Mouse (Mus musculus) adrenal gland, postnatal 36 days (tissue): ENCODE data around the gene Osgin1. TPM values are rescaled to one million over a fixed set of nuclear protein-coding genes. Genes with fewer than 3 reads are reported as not detected.
A peak's percentile ranks its signal among the peaks of the same experiment; 100 is the strongest.

Source experiments
- DNase-seq, 2 experiments: peaks; one replicate each; pipeline ENCODE4 v3.0.0; 2021; ENCODE audit warnings: mixed read lengths in 1 of 2
- total RNA-seq, 2 experiments: library from RNA; stranded (reverse); gene quantifications; 2 replicates each; pipeline ENCODE4 v1.2.3; 2021

Gene Osgin1
- total RNA-seq, 2 experiments from 2014 or later, result 60.9 to 140 TPM

DNA sequence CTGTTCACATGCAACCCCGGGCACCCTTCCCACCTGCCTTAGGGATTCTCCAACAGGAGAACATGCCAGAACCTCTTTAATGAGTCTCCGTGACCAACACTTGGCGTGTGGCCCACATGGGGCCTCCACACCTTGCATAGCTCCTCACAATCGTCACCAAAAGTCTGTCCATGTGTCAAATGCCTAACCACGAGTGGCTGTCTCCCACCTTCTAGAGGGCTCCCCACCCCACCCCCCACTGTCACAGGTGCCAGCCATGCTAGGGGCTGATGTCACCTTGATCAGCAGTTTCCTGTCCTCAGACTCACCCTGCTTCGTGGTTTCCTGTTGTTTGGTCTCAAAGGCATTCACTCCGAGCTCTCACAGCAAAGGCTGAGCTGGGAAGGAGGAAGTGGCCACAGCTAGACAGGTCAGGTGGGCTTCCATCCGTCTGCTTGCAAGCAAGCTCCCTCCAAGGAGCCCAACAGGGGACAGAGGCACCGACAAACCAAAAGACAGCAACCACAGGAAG, 10.2 kb upstream of the Osgin1 start:
- peak; percentile 57 to 67 for DNase-seq

DNA sequence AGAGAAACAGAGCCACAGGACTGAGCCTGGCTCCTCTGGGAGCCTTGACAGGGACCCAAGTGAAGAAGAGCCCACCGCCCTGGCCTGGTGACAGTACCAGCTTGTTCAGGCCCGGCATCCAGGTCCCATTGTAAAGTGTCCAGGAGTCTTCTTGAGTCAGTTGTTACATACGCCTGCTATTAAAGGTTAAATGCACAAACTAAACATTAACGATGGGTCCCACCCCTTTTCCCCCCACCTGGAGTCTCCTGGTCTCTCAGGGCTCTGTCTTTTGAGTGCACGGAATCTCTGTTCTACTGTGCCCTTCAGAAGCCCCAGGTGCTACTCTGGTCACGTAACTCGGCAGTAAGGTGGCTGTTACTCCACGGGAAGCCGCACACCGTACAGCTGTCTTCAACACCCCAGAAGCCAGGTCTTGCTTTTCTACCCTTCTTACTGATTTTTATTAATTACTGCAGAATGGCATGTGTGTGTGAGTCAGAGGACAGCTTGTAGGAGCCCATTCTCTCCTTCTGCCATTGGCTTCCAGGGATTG, 9.7 kb upstream of the Osgin1 start:
- no peak for DNase-seq

- peak in 1 of 2 experiments; percentile 51 for DNase-seq
These were observed 9.2 kb upstream of the Osgin1 start for GRCm38 (mm10) chr8:119424740-119425139.

- peak; percentile 88 to 91 for DNase-seq
These were observed 8.4 kb upstream of the Osgin1 start for GRCm38 (mm10) chr8:119425533-119425932.

GRCm38 (mm10) chr8:119426069-119426735, 7.7 kb upstream of the Osgin1 start:
- DNase-seq, result peak in 1 of 2 experiments; percentile 59

- DNase-seq, result peak; percentile 69
These were observed 6.1 kb upstream of the Osgin1 start for GRCm38 (mm10) chr8:119427634-119428349.

DNA sequence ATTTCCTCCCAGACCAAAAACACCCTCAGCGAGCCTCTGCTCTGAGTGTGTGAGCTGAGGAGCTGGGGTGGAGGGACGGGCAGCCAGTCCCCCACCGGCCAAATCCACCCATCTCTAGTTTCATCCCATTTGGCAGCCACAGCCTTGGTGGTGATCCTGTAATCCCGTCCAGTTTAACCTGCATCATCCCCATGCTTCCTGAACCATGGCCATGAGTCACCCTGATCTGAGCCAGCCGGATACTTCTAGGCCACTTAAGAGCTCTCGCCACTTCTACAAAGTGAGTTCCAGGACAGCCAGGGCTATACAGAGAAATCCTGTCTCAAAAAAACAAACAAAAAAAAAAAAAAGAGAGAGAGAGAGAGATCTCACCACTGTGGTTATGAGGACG, 5.6 kb upstream of the Osgin1 start:
- DNase-seq, result no peak

DNA sequence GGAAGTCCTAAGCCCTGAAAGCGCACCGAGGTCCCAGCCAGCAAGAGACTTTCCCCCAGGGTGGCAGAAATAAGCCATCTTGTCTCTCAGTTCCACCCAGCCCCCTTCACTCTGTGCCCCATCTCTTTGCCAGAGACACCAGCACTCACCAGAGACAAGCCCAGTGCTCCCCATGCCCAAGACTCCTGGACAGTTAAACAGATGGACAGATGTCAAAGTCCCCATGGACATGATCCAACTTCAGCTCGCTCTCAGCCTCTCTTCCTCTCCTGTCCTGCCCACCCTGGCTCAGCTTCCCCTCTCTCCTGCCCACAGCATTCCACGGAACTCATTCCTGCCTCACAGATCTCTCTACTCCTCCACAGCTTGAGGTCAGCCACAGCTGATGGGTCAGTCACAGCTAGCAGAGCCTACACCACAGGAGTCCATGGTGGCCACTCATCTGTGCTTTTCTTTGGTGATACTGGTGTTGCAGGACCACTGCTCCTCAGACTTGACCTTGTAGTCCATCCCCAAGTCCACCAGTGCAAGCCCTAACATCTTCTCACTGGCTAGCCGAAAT, 5.1 kb upstream of the Osgin1 start:
- no peak for DNase-seq

DNA sequence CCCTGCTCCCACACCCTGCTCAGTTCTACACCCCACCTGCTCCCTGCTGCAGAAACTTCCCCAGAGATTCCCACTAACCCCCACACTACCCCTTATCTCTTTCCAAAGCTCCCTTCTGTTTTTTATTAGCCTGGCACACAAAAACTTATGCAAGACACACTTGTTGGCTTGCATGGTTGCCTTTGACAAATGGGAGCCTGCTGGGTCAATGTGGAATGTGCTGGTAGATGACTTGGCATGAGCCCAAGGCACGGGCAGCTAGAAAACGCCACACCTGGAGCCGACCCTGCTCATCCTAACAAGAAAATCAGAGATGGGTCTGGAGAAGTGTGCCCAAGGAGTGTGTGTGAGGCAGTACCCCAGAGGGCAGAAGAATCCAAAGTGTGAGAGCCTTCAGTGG, 4.4 kb upstream of the Osgin1 start:
- DNase-seq, result no peak

DNA sequence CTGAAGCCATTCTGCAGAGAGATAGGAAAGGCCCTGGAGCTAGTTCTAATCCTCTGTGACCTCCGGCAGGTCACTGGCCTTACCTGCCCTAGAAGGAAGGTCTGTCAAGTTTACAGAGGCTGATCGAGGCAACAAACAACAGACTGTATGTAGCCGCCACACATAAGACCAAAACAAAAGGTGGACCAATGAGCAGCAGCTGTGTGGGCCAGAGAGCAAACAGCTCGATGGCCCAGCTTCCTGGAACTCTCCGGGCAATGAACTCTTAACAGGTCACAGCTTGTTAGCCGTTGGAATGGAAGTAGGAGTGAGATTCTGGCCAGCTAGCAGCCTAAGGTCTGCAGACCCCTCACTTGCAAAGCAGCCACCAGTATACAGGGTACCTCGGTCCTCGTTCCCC, 3.7 kb upstream of the Osgin1 start:
- DNase-seq, result no peak

DNA sequence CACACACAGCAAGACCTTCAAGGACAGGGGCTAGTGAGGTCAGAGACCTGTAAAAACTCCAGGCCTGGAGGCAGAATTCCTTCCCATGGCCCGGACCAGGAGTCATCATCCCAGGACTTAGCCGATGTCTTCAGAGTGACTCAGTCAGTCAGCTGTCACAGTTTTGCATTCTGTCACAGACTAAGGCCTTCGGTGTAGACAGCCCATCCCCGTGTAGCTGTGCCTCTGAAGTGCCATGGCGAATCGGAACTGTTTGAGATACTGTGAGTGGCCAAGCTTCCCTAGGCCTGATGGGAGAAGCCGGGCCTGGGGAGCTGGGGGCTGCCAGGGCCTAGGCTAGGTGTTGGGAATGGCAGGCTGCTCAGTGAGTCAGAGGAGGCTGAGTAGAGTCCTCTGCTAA, 3.2 kb upstream of the Osgin1 start:
- peak in 1 of 2 experiments; percentile 63 for DNase-seq

DNA sequence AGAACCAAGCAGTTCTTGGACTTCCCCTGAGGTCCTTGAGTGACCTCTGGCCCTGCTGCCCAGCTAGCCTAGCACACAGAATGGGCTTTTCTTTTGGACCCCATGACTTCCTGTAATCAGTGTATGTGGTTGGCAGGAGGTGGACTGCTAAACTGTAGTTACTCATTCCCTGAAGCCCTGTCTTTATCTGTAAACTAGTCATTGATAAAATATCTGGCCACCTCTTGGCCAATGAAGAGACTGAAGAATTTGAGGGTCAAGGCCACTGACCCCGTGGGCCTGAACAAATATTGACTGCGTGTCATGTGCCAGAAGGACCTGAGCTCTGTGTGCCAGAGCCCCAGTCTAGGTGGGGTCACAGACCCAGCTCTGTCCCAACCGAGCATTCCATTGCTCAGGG, 1.6 kb upstream of the Osgin1 start:
- no peak for DNase-seq

DNA sequence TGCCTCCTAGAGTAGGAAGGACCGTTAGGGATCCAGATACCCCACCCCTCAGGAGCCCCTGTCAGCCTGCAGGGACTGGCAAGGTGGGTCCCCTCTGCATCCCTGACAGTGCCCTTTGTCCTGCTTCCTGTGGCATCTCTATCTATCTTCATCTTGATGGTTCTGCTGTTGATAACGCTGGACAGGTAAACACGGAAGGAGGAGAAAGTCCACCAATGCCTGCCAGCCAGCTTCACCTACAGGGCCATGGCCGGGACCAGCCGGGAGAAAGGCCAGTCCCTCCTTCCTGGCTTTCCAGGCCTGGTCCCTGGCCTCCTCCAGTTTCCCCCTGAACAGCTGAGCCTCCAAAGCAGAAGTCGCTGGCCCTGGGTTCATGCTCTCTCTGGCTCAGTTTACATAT, 645 bp downstream of the Osgin1 start:
- no peak for DNase-seq

- no peak for DNase-seq
These were observed 1.6 kb downstream of the Osgin1 start for GRCm38 (mm10) chr8:119435527-119435926.

GRCm38 (mm10) chr8:119436331-119436730, 2.4 kb downstream of the Osgin1 start:
- DNase-seq, result no peak

DNA sequence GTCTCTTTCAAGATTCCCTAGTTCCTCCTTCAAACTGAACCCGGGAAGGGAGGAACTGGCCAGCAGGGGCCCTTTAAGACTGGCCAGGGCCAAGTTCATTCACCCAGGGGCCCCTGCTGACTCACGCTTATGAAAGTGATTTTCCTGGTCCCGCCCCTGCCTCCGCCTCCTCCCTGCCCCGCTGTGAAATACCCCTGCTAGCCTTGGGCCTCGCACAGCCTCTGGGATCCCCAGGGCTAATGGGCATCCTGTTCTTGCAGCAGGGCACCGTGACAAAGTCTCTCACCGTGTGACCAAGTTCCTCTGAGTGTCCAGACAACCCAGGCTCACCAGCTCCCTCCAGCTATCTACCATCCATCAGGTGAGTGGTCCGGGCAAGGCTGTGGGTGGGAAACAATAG, 3.0 kb downstream of the Osgin1 start:
- DNase-seq, result peak; percentile 95 to 96

- no peak for DNase-seq
These were observed 3.6 kb downstream of the Osgin1 start for GRCm38 (mm10) chr8:119437506-119437905.

GRCm38 (mm10) chr8:119438876-119439275, 5.0 kb downstream of the Osgin1 start:
- peak in 1 of 2 experiments; percentile 51 for DNase-seq

DNA sequence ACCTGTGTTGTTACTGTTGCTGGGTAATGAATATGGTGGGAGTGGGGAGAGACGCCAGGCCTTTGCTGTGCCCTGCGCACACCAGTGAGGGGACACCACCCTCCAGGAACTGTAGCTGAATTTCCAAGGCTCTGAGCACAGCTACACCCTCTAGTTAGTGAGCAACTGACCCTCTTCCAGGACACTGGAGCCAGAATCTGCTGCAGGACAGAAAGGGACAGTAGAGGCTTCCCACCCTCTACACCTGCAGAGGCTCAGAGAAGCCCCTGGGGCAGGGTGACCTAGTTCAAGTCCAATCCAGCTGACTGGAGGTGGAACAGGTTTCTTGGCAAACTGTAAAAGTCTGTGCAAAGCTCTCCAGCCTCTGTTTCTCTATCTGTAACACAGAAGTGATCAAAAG, 5.5 kb downstream of the Osgin1 start:
- DNase-seq, result no peak

GRCm38 (mm10) chr8:119439893-119440249, 5.9 kb downstream of the Osgin1 start:
- DNase-seq, result no peak

DNA sequence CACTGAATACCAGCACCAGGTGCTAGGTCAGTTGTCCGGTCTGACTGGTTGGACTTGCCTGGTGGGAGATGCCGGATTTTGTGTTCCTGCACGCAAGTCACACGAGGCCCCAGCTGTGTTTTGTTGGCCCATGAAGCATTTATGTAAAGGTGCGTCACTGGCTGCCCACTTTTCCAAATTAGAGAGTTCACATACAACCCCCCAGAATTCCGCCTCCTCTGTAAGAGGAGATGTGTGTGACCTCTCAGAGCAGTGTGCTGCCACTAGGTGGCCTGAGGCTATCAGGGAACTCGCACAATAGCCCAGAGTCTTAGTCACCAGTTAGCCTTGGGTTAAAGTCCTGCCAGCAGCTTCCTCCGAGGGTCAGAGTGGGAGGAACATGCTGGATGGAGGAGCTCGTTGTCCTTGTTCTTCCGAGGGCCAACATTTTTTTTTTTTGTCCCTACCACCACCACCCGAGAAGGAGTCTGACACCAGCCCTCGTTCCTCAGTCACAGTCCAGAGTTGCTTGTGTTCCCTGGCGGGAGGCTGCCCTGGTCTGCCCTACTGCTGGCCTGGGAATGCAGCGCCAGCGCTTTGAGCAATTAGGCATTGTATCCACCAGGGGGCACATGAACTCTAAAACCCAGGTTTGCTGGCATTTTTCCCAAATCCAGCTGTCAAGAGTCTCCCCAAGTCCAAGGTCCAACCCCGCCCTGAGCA, 6.5 kb downstream of the Osgin1 start:
- peak; percentile 86 to 87 for DNase-seq

DNA sequence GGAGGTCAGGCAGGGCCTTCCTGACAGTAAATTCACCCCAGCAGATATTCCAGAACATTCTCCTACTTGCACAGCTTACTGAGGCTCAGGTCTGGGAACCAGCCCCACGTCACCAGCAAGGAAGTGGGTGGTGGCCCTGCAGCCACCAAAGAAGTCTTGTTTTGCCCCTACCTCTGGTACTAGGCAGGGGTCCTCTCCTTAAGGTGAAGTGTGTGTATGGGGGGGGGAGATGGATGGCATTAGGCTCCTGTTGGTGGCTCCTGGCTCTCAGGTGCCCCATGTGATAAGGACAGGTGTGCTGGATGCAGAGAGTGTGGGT, 7.0 kb downstream of the Osgin1 start:
- no peak for DNase-seq

- DNase-seq, result no peak
These were observed 8.1 kb downstream of the Osgin1 start for GRCm38 (mm10) chr8:119442013-119442412.
